Mouse (Mus musculus) embryo, embryonic 9.5 days (tissue): ENCODE data around the gene Trim44.

Source experiments
- DNase-seq: peaks from one replicate; pipeline ENCODE4 v3.0.0-alpha.2; 2017; ENCODE audit errors: extremely low spot score

Gene Trim44

GRCm38 (mm10) chr2:102291533-102291932 lies 116.1 kb downstream of the Trim44 start:
- no peak for DNase-seq

DNA sequence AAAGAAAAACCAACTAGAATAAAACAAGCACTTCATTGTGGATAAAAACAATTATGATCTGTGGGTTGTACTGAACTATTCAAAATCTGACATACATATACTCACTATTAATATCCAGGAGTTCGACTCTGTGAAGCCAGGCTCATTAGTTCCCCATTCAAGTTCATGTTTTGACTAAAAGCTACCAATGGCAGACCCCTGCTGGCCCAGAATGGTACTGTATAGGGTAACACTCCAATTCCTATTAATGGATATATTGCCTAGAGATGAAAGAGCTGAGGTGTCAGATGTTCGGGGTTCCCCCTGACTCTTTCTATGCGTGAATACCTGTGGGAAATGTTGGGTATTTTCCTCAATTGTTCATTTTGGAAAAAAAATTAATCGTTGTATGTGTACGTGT lies 117.6 kb downstream of the Trim44 start:
- DNase-seq: peak; percentile 47

GRCm38 (mm10) chr2:102288676-102289075 lies 119.0 kb downstream of the Trim44 start:
- no peak for DNase-seq

DNA sequence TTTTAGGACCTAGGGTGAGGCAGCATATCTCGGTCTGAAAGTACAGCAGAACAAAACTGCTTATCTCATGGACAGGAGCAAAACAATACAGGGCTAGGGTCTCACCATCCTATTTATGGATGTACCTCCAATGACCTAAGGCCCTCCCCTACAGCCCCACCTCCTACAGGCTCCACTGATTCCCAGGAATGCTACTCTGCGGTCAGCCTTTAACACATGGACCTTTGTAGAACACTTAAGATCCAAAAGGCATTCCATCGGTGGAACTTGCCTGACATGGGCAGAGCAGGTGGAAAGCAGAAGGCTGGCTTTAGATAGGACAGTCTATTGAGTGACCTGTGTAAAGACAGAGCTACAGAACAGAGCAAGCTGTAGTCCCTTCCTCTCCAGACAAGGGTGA lies 120.3 kb downstream of the Trim44 start:
- no peak for DNase-seq

DNA sequence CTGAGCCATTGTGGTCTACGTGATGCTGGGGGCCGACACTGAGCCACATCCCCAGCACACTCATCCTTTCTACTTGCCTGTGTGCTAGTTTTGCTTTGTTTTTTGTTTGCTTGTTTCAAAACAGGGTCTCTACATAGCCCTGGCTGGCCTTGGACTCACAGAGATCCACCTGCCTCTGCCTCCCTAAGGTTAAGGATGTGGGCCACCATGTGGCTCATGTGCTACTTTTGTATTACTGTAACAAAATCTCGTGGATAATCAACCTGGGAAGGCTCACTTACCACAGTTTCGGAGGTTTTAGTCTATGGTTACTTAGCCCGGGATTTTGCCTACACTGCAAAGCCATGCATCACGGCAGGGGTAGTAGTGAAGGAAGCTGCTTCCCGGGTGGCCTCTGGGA lies 125.5 kb downstream of the Trim44 start:
- no peak for DNase-seq

- no peak for DNase-seq
Measured at GRCm38 (mm10) chr2:102279779-102280178, 127.8 kb downstream of the Trim44 start.

DNA sequence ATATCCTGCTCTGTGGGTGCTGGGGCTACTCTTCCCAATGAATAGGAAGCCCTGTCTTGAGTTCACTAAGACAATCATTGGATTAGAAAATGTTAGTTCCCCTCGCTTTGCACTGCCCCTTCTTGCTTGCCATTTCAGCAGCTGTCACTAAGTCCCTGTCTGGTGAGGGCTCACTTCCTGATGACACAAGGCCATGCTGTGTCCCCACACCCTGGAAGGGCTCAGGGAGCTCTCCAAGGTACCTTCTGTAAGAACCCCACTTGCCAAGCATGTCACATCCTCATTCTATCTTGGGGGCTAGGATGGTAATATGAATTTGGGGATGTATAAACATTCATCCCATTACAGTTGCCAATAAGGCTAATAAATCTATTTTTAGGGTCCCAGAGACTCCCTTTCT lies 129.7 kb downstream of the Trim44 start:
- peak; percentile 34 for DNase-seq

GRCm38 (mm10) chr2:102273280-102273679 lies 134.3 kb downstream of the Trim44 start:
- no peak for DNase-seq

GRCm38 (mm10) chr2:102267582-102268339 lies 139.9 kb downstream of the Trim44 start:
- no peak for DNase-seq

- no peak for DNase-seq
Measured at GRCm38 (mm10) chr2:102266911-102267310, 140.7 kb downstream of the Trim44 start.

DNA sequence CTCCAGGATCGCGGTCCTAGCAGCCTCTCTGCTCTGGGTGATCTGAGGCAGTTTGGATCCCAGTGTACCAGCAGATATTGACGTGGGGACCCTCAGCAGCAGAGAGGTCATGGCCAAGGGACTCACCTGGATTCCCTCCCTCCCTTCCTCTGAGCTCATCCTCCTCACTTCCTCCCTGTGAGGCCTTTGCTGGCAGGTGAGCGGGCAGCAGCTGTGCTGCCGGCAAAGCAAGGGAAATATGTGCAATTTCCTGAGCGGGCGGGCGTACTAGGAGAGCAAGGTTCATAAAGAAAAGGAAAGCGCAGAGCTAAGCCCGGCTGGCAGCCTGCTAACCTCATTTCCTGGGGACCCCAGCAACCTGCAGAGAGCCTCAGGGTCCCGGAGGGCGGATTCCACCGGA lies 148.5 kb downstream of the Trim44 start:
- peak; percentile 25 for DNase-seq

DNA sequence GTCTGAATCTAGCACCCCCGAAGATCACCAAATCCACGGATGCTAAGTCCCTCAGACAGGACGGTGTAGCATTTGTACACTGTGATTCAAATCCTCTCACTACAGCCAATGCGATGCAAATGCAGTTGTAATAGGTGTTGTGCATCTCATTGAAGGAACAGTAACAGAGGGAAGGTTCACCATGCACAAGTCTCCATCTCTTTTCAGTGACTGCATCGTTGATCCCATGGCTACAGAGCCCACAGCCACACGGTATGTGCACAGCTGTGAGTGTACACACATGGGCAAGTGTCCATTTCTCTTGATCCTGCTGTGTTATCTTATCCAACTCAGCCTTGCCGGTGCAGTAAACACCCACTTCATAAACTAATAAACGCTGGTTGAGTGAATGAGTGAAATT lies 148.9 kb downstream of the Trim44 start:
- DNase-seq: no peak

DNA sequence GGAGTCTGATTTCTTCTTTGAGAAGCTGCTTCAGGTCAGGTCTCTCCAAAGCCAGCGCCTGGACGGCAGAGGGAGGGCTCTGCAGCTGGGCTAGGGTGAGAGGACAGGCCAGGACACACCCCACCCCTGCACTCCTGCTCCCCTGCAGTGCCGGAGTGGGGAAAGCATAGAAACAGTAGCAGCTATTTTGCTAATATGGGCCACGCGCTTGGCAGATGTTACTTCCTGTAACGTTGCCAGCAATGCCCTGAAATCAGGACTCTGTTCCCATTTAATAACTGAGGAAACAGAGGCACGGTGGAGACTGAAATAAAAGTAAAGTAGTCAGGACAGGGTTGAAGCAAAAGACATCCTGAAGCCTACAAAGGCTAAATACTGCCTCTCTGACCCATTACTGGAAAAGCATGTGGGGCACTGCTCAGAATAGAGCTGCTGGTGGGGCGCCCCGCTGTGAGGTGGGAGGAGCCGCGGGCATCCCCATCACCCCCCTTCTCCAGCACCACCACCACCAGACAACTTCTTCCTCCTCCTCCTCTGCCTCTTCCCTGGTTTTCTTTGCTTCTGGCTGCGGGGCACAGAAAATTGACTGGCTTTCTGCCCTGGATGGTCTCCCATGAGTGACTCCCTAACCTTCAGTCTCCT lies 149.5 kb downstream of the Trim44 start:
- peak; percentile 25 for DNase-seq

- no peak for DNase-seq
Measured at GRCm38 (mm10) chr2:102256591-102257335, 150.9 kb downstream of the Trim44 start.

- DNase-seq: no peak
Measured at GRCm38 (mm10) chr2:102256100-102256499, 151.5 kb downstream of the Trim44 start.

- no peak for DNase-seq
Measured at GRCm38 (mm10) chr2:102253204-102253603, 154.4 kb downstream of the Trim44 start.

- no peak for DNase-seq
Measured at GRCm38 (mm10) chr2:102252651-102253050, 155.0 kb downstream of the Trim44 start.
